Mouse (Mus musculus): ENCODE data around the gene Prpf40b.
A peak's percentile ranks its signal among the peaks of the same experiment; 100 is the strongest.

The Prpf40b gene

DNA sequence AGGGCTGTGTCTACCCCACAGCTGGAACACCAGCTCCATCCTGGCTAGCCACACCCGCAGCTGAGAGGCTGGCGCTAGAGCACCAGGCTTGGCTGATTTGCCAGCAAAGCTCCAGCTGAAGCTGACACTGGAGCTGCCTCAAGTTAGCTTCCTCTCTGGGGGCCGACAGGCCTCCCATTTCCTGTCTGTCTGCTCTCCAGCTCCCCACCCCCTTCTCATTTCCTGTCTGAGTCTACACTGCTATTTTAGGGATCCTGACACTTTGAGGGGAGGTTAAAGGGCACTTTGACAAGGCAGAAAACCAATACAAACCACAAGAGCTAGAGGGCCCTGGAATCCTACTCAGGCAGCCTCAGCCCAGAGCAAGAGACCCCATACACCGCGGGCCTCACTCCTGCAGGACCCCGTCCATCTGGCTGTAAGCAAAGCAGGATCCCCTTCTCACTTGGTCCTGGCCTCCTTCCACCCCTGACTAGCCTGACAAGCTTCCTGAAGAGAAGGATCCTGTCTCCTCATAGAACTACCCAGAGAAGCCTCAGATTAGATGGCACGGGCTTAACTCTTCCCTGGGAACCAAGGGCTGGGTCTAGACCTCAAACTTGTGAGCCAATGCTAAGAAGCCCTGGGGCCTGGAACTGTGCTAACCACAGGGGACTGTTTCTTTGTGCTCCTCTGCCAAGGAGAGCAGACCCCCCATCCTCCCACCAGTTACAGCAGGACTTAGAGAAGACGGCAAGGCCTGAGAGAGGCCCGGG, 38.2 kb downstream of the Prpf40b start:
- DNase-seq (ENCODE audit: low read depth, low spot score), result peak; percentile 89

DNA sequence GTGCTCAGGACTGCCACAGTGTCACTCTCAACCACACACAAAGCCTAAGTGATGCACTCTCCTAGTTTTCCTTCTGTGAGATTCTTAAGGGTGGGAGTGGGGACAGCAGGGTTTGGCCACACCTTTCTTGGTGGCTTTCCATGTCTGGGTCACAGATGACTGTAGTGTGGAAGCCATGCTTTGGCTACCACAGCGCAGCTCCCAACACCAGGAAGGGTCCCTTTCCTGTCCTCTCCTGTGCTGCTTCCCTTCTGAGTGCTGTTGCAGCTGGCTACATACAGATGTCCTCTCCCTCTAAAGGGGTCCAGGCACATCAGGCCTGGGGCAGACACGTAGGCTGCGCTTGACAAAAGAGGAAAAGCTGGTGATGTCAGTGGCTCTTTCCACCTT, 38.8 kb downstream of the Prpf40b start:
- DNase-seq (ENCODE audit: low read depth, low spot score), result no peak

DNA sequence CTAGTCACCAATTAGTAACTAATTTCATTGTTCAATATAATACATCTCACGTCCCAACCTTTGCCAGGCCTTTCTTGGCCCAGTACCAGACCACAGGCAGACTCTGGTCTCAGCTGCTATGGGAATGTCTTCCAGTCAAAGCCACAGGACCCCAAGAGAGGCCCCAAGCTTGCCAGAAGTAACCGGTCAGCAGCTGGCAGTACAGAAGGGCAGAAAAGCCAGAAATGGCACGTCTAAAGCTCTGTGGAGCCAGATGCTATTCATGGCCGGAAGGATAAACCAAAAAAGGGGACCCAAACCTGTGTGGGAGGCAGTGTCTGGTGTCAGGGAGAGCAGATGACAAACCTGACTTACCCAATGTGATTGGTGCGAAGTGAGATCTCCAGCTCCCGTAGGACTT, 39.6 kb downstream of the Prpf40b start:
- DNase-seq (ENCODE audit: low read depth, low spot score), result no peak

DNA sequence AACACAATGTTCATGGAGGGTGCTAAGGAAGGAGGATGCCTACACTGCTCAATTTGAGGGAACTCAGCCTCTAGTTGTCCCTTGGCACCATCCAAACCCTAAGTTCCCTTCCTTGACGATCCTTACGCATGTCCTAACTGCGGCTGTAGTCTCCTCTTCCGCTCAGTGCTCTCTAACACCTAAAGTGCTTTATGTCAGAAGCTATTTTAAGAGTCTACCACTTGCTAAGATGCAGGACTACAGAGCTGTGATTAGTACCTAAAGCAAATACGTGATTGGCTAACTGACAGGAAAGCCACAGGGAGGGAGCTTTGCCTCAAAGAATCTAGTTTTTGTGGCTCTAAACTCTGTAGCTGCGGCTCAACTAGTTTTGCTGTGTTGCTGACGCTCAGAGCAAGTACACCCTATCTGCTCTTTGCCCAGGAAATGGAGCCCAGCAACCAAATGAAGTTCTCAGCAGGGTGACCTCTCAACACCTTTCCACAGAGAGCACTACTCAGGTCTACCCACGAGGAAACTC, 41.0 kb downstream of the Prpf40b start:
- no peak for DNase-seq (ENCODE audit: low read depth, low spot score)

DNA sequence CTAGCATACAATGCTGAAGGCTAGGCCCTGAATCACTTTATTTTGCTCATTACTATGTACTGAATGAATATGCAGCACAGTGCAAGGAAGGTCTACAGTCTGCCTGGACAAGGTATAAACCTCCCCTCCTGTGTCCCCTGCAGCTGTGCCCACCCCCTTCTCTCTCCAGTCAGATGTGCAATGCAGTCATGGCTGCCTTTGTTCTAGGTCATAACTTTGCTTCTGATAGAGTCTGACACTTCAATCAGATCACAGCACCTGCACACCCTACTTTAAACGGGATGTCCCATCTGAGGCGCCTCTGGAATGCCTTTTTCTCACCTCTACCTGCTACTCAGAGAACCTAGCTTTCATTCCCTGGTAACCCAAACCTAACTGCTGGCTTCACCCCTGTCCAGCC, 44.0 kb downstream of the Prpf40b start:
- no peak for DNase-seq (ENCODE audit: low read depth, low spot score)

DNA sequence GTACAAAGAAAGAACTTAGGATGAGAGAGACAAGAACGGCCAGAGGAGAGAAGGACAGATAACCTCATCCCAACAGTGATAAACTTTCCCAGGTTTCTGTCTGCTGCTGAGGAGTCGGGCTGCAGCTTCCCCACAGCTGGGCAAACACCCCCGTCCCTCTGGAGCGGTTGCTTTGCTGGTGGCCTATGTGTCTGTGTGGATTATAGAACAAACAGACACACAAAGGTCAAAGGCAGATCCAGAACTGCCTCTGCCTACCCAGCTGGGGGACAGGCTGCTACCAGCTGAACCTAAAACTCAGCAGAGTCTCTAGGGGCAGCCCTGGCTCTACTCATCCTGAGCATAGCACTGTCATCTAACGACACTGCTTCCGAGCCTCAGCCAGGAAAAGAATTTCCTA, 44.8 kb downstream of the Prpf40b start:
- peak; percentile 13 for DNase-seq (ENCODE audit: low read depth, low spot score)

DNA sequence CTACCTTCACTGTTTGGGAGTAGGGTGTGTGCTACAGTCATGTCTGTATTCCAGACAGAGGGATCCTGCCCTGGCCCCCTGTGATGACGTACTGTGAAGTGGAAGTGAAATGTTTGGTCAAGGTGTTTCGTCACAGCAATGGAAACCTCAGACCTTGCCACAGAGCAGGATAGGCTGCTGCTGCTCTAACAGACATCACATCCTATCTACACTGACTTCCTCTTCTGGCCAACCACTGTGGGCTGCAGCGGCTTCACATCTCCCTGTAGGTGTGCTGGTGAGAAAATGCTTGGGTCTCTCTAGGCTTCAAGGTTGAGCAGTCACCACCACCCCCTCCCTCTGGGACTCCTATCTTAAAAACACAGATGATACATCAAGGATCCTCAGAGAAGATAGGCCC, 46.2 kb downstream of the Prpf40b start:
- no peak for DNase-seq (ENCODE audit: low read depth, low spot score)

DNA sequence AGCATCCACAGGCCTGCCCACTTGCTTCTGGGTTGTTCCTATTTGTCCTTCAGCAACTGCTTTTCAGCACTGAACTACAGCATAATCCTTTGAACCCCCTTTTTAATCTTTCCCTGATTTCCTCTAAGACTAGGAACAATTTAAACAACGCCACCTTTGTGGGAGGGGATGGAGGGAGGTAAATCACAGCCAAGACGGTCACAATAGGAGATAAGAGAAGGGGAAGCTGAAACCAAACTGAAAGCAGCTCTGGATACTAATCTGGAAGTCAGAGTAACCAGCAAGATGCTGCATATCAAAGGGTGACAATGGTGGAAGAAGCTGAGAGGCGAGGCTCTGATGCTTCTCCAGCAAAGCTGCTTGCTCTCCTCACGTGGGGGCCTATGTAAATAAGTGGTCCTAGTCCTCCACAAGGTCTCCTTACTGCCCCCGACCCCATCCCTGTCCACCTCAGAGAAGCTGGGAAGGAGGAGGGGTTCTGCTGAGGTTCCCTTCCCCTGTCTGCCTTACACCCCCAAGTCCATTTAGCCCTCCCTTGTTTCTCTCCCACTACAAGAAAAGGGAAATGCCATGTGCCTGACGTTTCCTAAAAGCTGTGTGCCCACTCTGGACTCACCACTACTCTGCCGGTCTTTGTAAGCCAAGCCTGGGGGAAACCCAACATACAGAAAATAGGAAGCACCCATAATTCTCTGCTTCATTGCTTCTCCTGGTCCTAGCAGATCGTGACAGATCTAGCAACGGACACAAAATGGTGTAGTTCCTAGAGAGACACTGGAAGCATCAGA, 47.5 kb downstream of the Prpf40b start:
- DNase-seq (ENCODE audit: low read depth, low spot score), result no peak

DNA sequence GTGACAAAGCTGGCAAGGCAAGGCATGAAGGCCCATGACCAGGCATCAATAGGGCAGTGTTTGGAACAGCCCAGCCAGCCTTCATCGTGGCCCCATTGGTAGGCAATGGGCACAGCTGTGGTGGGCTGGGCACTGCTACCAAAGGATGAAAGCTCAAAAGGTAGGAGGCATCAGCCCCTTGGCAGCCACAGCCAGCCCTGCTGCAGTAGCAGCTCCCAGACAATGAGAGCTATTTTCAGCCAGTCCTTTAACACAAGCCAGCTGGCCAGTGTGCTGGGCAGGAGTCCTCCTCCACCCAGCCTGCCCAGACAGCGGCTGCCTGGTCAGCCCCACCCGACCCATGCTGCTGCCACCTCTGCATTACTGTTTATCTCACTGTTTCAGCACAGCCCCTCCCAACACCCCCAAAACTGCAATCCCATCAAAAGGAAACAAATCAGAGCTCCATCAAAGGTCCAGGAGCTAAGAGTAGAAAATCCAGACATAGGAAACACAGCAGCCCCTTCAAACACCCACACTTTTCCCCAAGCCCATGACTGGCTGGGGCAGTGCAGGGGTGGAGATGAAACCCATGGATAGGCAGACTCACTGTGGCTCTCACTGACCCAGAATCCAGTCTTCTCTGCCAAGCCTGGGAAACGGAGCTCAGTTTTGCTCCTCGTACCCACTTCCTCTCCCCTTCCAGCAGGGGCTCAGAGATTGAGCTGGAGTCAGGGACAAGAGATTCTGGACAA, 48.7 kb downstream of the Prpf40b start:
- no peak for DNase-seq (ENCODE audit: low read depth, low spot score)

DNA sequence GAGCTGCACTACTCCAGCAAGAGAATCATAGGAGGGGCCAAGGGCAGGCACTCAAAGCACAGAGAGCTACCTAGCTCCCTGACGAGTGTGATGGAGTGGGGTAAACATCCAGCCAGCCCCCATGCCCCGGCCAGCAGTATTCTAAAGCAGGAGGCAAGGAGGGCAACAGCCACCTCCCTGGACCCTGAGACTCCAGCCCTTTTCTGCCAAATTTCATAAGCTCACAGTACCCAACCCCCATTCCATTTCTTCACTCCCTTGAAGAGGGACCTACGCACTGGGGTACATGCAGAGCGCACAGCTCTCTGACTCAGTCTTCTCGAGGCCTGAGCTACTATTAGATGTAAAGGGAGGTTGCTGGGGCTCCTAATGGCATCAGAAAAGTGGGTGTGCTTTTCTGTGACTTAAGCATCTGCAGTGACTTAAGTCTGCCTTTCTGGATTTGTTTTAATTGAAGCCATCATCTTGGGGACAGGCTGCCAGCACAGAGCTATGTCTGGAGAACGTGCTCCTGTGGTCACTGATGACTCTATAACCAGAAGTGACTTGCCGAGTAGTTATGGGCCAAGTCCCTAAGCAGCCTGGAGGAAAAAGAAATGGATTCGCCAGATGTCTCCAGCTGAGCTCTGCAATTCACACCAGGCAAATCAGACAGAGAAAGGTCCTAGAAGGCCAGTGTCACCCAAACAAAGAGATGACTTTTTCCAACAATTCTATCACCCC, 49.4 kb downstream of the Prpf40b start:
- DNase-seq (ENCODE audit: low read depth, low spot score), result no peak

DNA sequence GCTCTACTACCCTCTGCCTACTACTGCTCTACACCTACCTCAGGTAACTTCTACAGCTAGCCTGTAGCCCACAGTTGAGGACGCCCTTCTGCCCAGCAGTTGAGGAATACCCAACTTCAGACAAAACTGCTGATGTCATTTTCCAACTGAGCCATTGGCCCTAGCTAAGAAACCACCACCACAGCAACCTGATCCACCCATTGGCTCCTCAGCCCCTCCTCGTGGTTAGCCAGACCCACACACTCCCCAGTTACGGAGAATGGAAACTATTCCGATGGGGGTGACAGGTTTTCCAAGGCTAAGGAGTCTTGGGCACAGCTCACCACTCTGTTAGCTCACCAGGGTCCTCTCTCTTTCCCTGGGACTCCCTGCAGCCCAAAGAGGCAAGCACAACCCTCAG, 50.1 kb downstream of the Prpf40b start:
- DNase-seq (ENCODE audit: low read depth, low spot score), result no peak

DNA sequence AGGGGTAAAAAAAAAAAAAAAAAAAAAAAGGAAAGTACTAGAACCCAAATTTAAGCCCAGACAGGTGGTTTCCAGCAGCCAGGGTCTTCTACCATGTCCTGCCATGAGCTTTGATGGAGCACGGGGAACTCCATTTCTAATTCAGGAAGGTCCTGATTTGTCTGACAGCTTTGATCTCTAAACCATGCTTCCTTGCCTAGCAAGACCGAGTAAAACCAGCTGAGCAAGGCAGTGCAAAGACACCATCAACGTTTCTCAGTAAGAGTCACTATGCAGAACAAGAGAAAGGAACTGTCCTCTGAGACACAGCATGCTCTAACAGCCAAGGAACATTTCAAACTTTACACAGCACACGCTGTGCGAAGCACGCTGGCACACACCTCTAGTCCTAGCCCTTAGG, 56.7 kb downstream of the Prpf40b start:
- DNase-seq (ENCODE audit: low read depth, low spot score), result no peak

DNA sequence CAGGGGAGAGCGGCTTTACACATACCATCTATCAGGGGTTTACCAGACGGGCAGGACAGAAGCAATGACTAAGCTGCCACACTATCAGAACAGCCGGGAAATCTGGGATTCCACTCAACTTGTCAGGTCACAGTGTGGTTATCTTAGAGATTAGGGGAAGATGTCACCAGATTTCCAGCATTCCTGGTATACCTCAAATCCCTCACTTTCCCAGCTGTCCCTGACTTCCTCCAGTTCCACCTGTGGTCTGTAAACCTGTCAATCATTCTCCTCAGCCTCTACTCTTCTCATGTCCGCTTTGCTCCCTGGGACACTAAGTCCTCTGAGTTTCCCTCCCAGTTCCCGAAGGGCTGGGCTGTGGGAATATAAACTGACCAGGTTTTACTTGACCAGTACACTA, 57.4 kb downstream of the Prpf40b start:
- DNase-seq (ENCODE audit: low read depth, low spot score), result peak; percentile 20

DNA sequence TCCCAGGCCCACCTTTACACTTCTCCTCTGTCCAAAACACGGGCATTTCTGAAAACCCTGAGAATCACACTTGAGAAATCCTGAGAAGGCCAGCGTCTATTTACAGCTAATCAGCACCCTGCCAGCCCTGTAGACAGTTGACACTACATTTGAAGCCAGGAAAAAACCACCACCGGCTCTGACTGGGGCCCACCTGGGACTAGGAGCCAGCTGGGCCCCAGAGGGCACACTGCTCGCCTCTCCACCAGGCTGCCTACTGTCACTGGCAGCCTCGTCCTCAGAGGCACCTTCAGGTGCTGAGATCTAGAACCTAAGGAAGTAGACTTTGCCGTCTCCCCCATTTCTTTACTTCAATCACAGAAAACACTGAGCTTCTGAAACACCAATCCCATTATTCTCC, 60.8 kb downstream of the Prpf40b start:
- DNase-seq (ENCODE audit: low read depth, low spot score), result no peak

DNA sequence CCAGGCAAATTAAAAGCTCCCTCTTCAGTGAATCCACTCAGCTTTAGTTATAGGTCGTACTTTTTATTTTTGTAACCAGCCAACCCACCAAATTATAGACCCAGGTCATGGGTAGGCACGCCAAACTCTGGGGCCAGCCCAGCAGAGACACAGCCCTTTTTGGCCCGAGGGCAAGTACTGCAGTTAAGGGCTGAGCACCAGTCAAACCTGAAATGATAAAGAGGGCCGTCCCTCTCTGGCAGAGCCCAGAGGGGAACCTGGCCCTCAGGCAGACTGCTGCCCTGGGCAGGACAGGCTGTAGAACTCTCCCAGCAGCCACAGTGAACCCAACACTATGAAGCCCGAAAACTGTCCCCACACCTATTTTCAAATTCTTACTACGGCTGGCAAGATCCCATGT, 61.6 kb downstream of the Prpf40b start:
- DNase-seq (ENCODE audit: low read depth, low spot score), result no peak

DNA sequence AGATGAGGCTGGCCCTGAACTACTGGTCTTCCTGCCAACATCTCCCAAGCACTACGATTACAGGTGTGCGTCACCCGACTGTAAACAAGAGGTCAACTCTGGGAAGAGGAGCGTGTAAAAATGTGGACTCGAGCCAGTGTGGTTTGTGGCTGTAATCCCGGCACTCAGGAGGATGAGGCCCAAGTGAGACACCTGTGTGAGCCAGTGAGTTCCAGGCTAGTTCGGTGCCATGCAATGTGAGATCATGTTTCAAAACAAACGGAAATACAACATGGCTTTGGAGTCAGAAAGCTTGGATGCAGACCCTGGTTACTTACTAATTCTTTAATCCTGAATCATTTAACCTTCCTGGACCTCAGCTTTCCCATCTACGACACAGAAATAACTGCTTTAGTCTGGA, 64.1 kb downstream of the Prpf40b start:
- no peak for DNase-seq (ENCODE audit: low read depth, low spot score)

DNA sequence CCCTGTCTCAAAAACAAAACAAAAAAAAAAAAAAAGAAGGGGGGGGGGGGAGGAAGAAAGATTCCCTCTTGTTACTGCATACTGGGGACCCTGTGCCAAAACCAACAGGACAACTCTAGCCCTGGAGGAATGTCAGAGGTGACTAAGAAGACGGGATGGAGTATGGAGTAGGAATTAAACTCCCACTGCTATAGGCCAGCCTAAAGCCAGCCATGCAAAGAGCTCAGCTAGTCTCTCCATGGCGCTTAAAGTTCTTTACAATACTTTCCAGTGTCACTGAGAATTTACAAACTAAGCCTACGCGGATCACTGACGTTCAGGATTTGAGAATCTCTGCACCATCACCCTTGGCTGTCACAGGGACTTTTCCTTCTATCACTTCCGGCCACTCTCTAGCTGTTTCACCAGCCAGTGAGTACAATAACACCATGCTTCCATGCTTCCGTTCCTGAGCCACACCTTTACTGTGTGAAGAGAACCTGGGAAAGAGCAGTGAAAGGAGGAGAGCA, 69.2 kb downstream of the Prpf40b start:
- no peak for DNase-seq (ENCODE audit: low read depth, low spot score)

DNA sequence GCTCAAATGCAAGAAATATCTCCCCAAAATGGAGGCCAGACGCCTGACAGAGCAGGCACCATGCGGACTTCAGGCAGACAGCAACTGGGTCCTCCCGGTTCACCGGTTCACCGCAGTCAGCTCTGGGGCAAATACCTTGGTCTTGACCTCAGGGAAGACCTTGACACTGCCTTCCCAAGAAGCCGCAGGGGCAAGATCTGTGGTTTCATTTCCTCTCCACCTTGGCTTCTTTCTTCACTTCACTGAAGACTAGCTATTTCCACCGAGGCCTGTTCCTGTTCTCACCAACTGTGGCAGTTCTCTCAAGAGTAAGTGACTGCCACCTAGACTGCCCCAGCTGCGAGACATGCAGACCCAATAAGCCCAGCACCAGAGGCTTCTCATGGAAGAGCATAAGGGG, 70.0 kb downstream of the Prpf40b start:
- no peak for DNase-seq (ENCODE audit: low read depth, low spot score)
